In genomic region chr3:27710648-27711428, GRCm38 (mm10) we compare ENCODE assay signal across 8 mouse cellular contexts. TPM values are rescaled to one million over a fixed set of nuclear protein-coding genes. Genes with fewer than 3 reads are reported as not detected.
DNase-seq lines count a peak whose midpoint lies in the region; ATAC-seq and TF ChIP-seq lines count a peak whose summit lies in the region.

TSS of gene Fndc3b (minus strand) at chr3:27711307.

- H3K9ac ChIP-seq in hindbrain, postnatal 0 days (replicated peaks; ENCODE audit: low read length): peak within 1 kb of the TSS; percentile 76

- no peaks in the 10 kb centered on the region for H3K4me1 ChIP-seq in hindbrain, postnatal 0 days (ENCODE audit: insufficient read depth, low read length)

- peak; percentile 94 for ATAC-seq in hindbrain, postnatal 0 days

- H3K27me3 ChIP-seq in hindbrain, postnatal 0 days (ENCODE audit: insufficient read depth, low read length): no peaks in the 10 kb centered on the region

- peak within 1 kb of the TSS; percentile 85 for H3K4me3 ChIP-seq in hindbrain, postnatal 0 days (ENCODE audit: low read length)
- H3K4me3 ChIP-seq in left cerebral cortex, adult 2 months: peak within 1 kb of the TSS; percentile 97
- H3K4me3 ChIP-seq in macrophage (ENCODE audit: inconsistent target): peak within 1 kb of the TSS; percentile 23

- intact Hi-C loops in left cerebral cortex, adult 2 months (cut with DNase I): loop anchor here (2.0 to 5.0 kb wide), 3 partner anchors 51 to 152 kb away; no protein-coding TSS in a partner anchor

- H3K36me3 ChIP-seq in hindbrain, postnatal 0 days (ENCODE audit: insufficient read depth, low read length): no peaks in the 10 kb centered on the region
- no peaks in the 10 kb centered on the region for H3K36me3 ChIP-seq in macrophage (ENCODE audit: inconsistent target)

- peak within 1 kb of the TSS; percentile 65 for H3K4me2 ChIP-seq in hindbrain, postnatal 0 days (ENCODE audit: low read depth, low read length)

- WGBS in hindbrain, postnatal 0 days: under 1% methylated on average over 71 of the region's 90 CpGs
- under 1% methylated on average over 79 of the region's 90 CpGs for WGBS in macrophage (ENCODE audit: missing documents)

- peaks cover 39% of the 10 kb centered on the region for H3K79me2 ChIP-seq in macrophage (ENCODE audit: inconsistent target)

- DNase-seq in WW6 (ENCODE audit: low read depth, low spot score): peak; percentile 75
- DNase-seq in cerebellum, postnatal 36 days: peak; percentile 90 to 91
- peak; percentile 90 to 91 for DNase-seq in gastrocnemius, adult 8-10 months (ENCODE audit: low spot score in 2 of 2)
- DNase-seq in hindbrain, postnatal 0 days (ENCODE audit: low spot score): peak; percentile 96
- peak; percentile 89 to 93 for DNase-seq in left cerebral cortex, adult 2 months (ENCODE audit: extremely low spot score in 1 of 2, low spot score in 2 of 2)
- DNase-seq in retina, postnatal 7 days (ENCODE audit: low read depth, low spot score): peak; percentile 88
- DNase-seq in urinary bladder, adult 18-20 months (ENCODE audit: low spot score in 2 of 2): peak; percentile 89 to 96

- TF ChIP-seq CTCF in hindbrain, postnatal 0 days (IDR thresholded peaks at IDR 0.05; ENCODE audit: low read depth): peak; percentile 27
- no peak; the same call in 1 of the 2 replicates for TF ChIP-seq CTCF in left cerebral cortex, adult 2 months (IDR thresholded peaks at IDR 0.05)

- H3K27ac ChIP-seq in hindbrain, postnatal 0 days: peak within 1 kb of the TSS; percentile 90
- peak within 1 kb of the TSS; percentile 91 for H3K27ac ChIP-seq in left cerebral cortex, adult 2 months
- H3K27ac ChIP-seq in macrophage: no peak within 1 kb of the TSS

- H3K9me3 ChIP-seq in hindbrain, postnatal 0 days (ENCODE audit: low read length): no peaks in the 10 kb centered on the region

RNA-seq across cellular contexts. Expression of gene Fndc3b, which starts in this region (rescaled TPM):
- total RNA-seq in gastrocnemius, adult 8-10 months (2022): 10 to 100 TPM in 3 of 4 experiments, 1 to 10 TPM in 1; 9.2 to 12.6 (median 11.2) TPM
- total RNA-seq in hindbrain, postnatal 0 days (2014; rRNA removed): 14.0 and 16.0 TPM in 2 replicates
- 4.6 and 5.4 TPM in 2 replicates for polyA plus RNA-seq in hindbrain, postnatal 0 days (2015; fragmentation: Nextera tagmentation; extraction: Ambion mirVana)
- total RNA-seq in left cerebral cortex, adult 2 months (2021): 10 to 100 TPM; 25.1 to 27.7 TPM
- 100 to 1,000 TPM in 3 of 26 experiments, 10 to 100 TPM in 23; 34.6 to 267 (median 55.6) TPM for total RNA-seq in macrophage (2018; cell fraction: chromatin; rRNA removed)
- 10 to 100 TPM; 24.9 to 76.0 (median 41.2) TPM for total RNA-seq in macrophage (2018; cell fraction: cytosol; rRNA removed)
- total RNA-seq in macrophage (2018; cell fraction: nucleus; rRNA removed): 100 to 1,000 TPM in 3 of 26 experiments, 10 to 100 TPM in 23; 39.7 to 251 (median 61.5) TPM
- 16.7 to 39.2 TPM (median 24.7 TPM) in 3 replicates for polyA plus RNA-seq in macrophage (2018)

Comparison
In these comparisons a context has a peak if more than half of its experiments do, and no peak if none do; other contexts are left out.
1. H3K4me3 ChIP-seq: peak in every context shown above with its lines; median percentile 97 in left cerebral cortex, adult 2 months; 85 in hindbrain, postnatal 0 days; 23 in macrophage.